In genomic region chr5:24039423-24039822, GRCm38 (mm10) we compare ENCODE assay signal across 12 mouse cellular contexts. TPM values are rescaled to one million over a fixed set of nuclear protein-coding genes. Genes with fewer than 3 reads are reported as not detected.
A peak's percentile ranks its signal among the peaks of the same experiment; 100 is the strongest.
DNase-seq lines count a peak whose midpoint lies in the region; TF ChIP-seq lines count a peak whose summit lies in the region.
"Had no signal": no experiment of that assay in that cellular context is flagged by ENCODE, and none has a peak within 500 bp of the region (broad histone marks: within the 10 kb centered on the region; RNA-seq: fewer than 3 reads in every experiment).

No protein-coding gene starts in this region.

- 0 out of 2 replicates have a peak overlapping the region, but pooled peaks have one; percentile 5 for H3K27ac ChIP-seq in kidney, adult 2 months (ENCODE audit: insufficient read depth, low read depth, low read length)
- H3K27ac ChIP-seq in CH12.LX (ENCODE audit: insufficient read depth, low read depth), result no peak overlapping the region
- no peak overlapping the region for H3K27ac ChIP-seq in forebrain, embryonic 10.5 days
- no peak overlapping the region for H3K27ac ChIP-seq in limb, embryonic 10.5 days
- H3K27ac ChIP-seq: forebrain, embryonic 15.5 days; limb, embryonic 12.5 days; neural tube, embryonic 12.5 days had no signal

- no peak overlapping the region for H3K9ac ChIP-seq in CH12.LX (ENCODE audit: insufficient read depth, low read depth)
- H3K9ac ChIP-seq: forebrain, embryonic 15.5 days; limb, embryonic 12.5 days; neural tube, embryonic 12.5 days had no signal

- no peaks in the 10 kb centered on the region for H3K27me3 ChIP-seq in kidney, adult 2 months (replicated peaks; ENCODE audit: control insufficient read depth, insufficient read depth, low read length)
- no peaks in the 10 kb centered on the region for H3K27me3 ChIP-seq in CH12.LX (replicated peaks)
- no peaks in the 10 kb centered on the region for H3K27me3 ChIP-seq in forebrain, embryonic 10.5 days (ENCODE audit: poor library complexity, severe bottlenecking)
- no peaks in the 10 kb centered on the region for H3K27me3 ChIP-seq in limb, embryonic 10.5 days (ENCODE audit: low read depth, poor library complexity, severe bottlenecking)
- H3K27me3 ChIP-seq: forebrain, embryonic 15.5 days; limb, embryonic 12.5 days; neural tube, embryonic 12.5 days had no signal

- in situ Hi-C loops in CH12.LX (cut with MboI; ENCODE audit: low pct_ligation_motif_present, low pct_unique_long_range_greater_than_20kb, low sequenced_read_pairs), result no loop called here

- no peaks in the 10 kb centered on the region for H3K36me3 ChIP-seq in kidney, adult 2 months (ENCODE audit: control insufficient read depth, insufficient read depth, low read length)
- H3K36me3 ChIP-seq in CH12.LX (replicated peaks in 1 of 2; ENCODE audit: control insufficient read depth in 1 of 2, insufficient read depth in 1 of 2, low read length in 1 of 2), result no peaks in the 10 kb centered on the region
- H3K36me3 ChIP-seq in forebrain, embryonic 10.5 days (replicated peaks), result no peaks in the 10 kb centered on the region
- H3K36me3 ChIP-seq in limb, embryonic 10.5 days, result no peaks in the 10 kb centered on the region
- H3K36me3 ChIP-seq: forebrain, embryonic 15.5 days; limb, embryonic 12.5 days; neural tube, embryonic 12.5 days had no signal

- peak; percentile 65 for DNase-seq in kidney, adult 2 months
- no peak for DNase-seq in kidney, postnatal 14 days
- no peak for DNase-seq in CH12.LX (ENCODE audit: extremely low read depth)
- peak; percentile 66 for DNase-seq in induced T-regulatory cell, adult 2 months (ENCODE audit: low read depth)
- DNase-seq in natural killer cell, adult 2 months (ENCODE audit: low spot score in 2 of 2), result peak; percentile 75 to 76
- DNase-seq in layer of hippocampus, adult 11-12 months (ENCODE audit: low spot score), result no peak
- DNase-seq in forebrain, embryonic 10.5 days (ENCODE audit: extremely low spot score, low spot score), result no peak
- DNase-seq in limb, embryonic 10.5 days (ENCODE audit: low spot score), result no peak
- DNase-seq: cerebellum, adult 18-20 months had no signal

- TF ChIP-seq EP300 in CH12.LX (IDR thresholded peaks at IDR 0.05; ENCODE audit: low read length), result peak; percentile 43

- no peak for TF ChIP-seq RAD21 in CH12.LX (IDR thresholded peaks at IDR 0.05; ENCODE audit: low read depth, low read length)

- H3K4me1 ChIP-seq in kidney, adult 2 months (ENCODE audit: control insufficient read depth, insufficient read depth, low read length), result no peaks in the 10 kb centered on the region
- H3K4me1 ChIP-seq in CH12.LX (ENCODE audit: control insufficient read depth in 1 of 2, insufficient read depth in 2 of 2), result peaks cover 22 to 73% of the 10 kb centered on the region in 2 experiments
- no peaks in the 10 kb centered on the region for H3K4me1 ChIP-seq in forebrain, embryonic 10.5 days
- H3K4me1 ChIP-seq in limb, embryonic 10.5 days, result peaks cover 6% of the 10 kb centered on the region; the same call in 1 of the 2 replicates
- H3K4me1 ChIP-seq: forebrain, embryonic 15.5 days; neural tube, embryonic 12.5 days had no signal

- TF ChIP-seq CTCF in kidney, adult 2 months (conservative IDR thresholded peaks at IDR 0.05; ENCODE audit: insufficient read depth, insufficient read length, low read depth, low read length), result no peak
- TF ChIP-seq CTCF in CH12.LX (conservative IDR thresholded peaks at IDR 0.05 in 1 of 2, IDR thresholded peaks at IDR 0.05 in 1 of 2; ENCODE audit: low read depth in 2 of 2, low read length in 2 of 2), result no peak

- dilution Hi-C loops in CH12.LX (cut with MboI; ENCODE audit: extremely low pct_ligation_motif_present, extremely low pct_unique_long_range_greater_than_20kb, low sequenced_read_pairs), result no loop called here

- H3K4me3 ChIP-seq in kidney, adult 2 months (ENCODE audit: insufficient read depth, low read depth, low read length), result no peak overlapping the region
- no peak overlapping the region for H3K4me3 ChIP-seq in CH12.LX (replicated peaks in 1 of 3; ENCODE audit: low read depth in 2 of 3, low read length in 2 of 3, poor library complexity in 1 of 3)
- no peak overlapping the region for H3K4me3 ChIP-seq in forebrain, embryonic 10.5 days
- no peak overlapping the region for H3K4me3 ChIP-seq in limb, embryonic 10.5 days
- H3K4me3 ChIP-seq: forebrain, embryonic 15.5 days; limb, embryonic 12.5 days; neural tube, embryonic 12.5 days had no signal

- H3K79me2 ChIP-seq in CH12.LX (replicated peaks; ENCODE audit: control insufficient read depth, extremely low read depth, insufficient read depth, poor library complexity, severe bottlenecking), result no peaks in the 10 kb centered on the region

- peak overlapping the region; percentile 1; the same call in 1 of the 2 replicates for H3K4me2 ChIP-seq in CH12.LX (ENCODE audit: insufficient read depth, low read depth, poor library complexity, severe bottlenecking)
- H3K4me2 ChIP-seq: forebrain, embryonic 15.5 days; neural tube, embryonic 12.5 days had no signal

- 62% methylated on average over 5 of the region's 5 CpGs for WGBS in kidney, adult 2 months
- WGBS in forebrain, embryonic 10.5 days, result 86% methylated on average over 5 of the region's 5 CpGs
- 90% methylated on average over 5 of the region's 5 CpGs for whole genome bisulfite sequencing in limb, embryonic 10.5 days

- H3K9me3 ChIP-seq in CH12.LX (replicated peaks; ENCODE audit: low read length), result no peaks in the 10 kb centered on the region
- H3K9me3 ChIP-seq in forebrain, embryonic 10.5 days, result no peaks in the 10 kb centered on the region
- H3K9me3 ChIP-seq in limb, embryonic 10.5 days (replicated peaks), result no peaks in the 10 kb centered on the region
- H3K9me3 ChIP-seq: forebrain, embryonic 15.5 days; limb, embryonic 12.5 days; neural tube, embryonic 12.5 days had no signal

- no peak for TF ChIP-seq POLR2A in kidney, adult 2 months (IDR thresholded peaks at IDR 0.05; ENCODE audit: low read depth, low read length)
- TF ChIP-seq POLR2A in CH12.LX (IDR thresholded peaks at IDR 0.05; ENCODE audit: low read depth, low read length), result peak; percentile 37; the same call in 1 of the 2 replicates

TF ChIP-seq in CH12.LX, 34 proteins besides CTCF, POLR2A, EP300 and RAD21 (continues in another document):
- TF ChIP-seq JUND (conservative IDR thresholded peaks at IDR 0.05; ENCODE audit: low read depth, low read length) (no peak), HCFC1 (IDR thresholded peaks at IDR 0.05; ENCODE audit: low read depth, low read length) (peak; percentile 54; the same call in 1 of the 2 replicates), KAT2A (IDR thresholded peaks at IDR 0.05; ENCODE audit: insufficient replicate concordance, low read length) (0 out of 2 replicates have a peak, but pooled peaks have one; percentile 30), BHLHE40 (IDR thresholded peaks at IDR 0.05; ENCODE audit: low read depth, low read length) (peak; percentile 93), IRF4 (IDR thresholded peaks at IDR 0.05; ENCODE audit: low read depth, low read length) (peak; percentile 64), JUN (IDR thresholded peaks at IDR 0.05; ENCODE audit: insufficient read depth, low read depth, low read length) (no peak), MAX (IDR thresholded peaks at IDR 0.05; ENCODE audit: low read length) (peak; percentile 88), ZNF384 (IDR thresholded peaks at IDR 0.05; ENCODE audit: low read depth, low read length) (no peak), RCOR1 (conservative IDR thresholded peaks at IDR 0.05; ENCODE audit: low read depth, low read length) (no peak), USF2 (conservative IDR thresholded peaks at IDR 0.05; ENCODE audit: low read depth, low read length) (peak; percentile 89), SIN3A (IDR thresholded peaks at IDR 0.05; ENCODE audit: low read length) (no peak), MEF2A (IDR thresholded peaks at IDR 0.05; ENCODE audit: borderline replicate concordance, low read depth, low read length) (peak; percentile 58; the same call in 1 of the 2 replicates), NELFE (IDR thresholded peaks at IDR 0.05; ENCODE audit: low read depth, low read length) (no peak), E2F4 (IDR thresholded peaks at IDR 0.05; ENCODE audit: insufficient replicate concordance, low read depth, low read length) (no peak), SMC3 (IDR thresholded peaks at IDR 0.05; ENCODE audit: low read depth, low read length) (no peak), ZC3H11A (IDR thresholded peaks at IDR 0.05; ENCODE audit: low read depth, low read length) (no peak), CHD2 (IDR thresholded peaks at IDR 0.05; ENCODE audit: low read length) (peak; percentile 25; the same call in 1 of the 2 replicates), CHD1 (IDR thresholded peaks at IDR 0.05; ENCODE audit: low read depth, low read length) (no peak), ZKSCAN1 (IDR thresholded peaks at IDR 0.05; ENCODE audit: borderline replicate concordance, low read depth, low read length) (no peak), USF1 (IDR thresholded peaks at IDR 0.05; ENCODE audit: low read depth, low read length) (peak; percentile 91), MAFK (IDR thresholded peaks at IDR 0.05; ENCODE audit: insufficient replicate concordance, low read length) (peak; percentile 55; the same call in 1 of the 2 replicates), ETS1 (conservative IDR thresholded peaks at IDR 0.05; ENCODE audit: low read depth, low read length) (peak; percentile 61), TBP (conservative IDR thresholded peaks at IDR 0.05; ENCODE audit: low read depth, low read length) (peak; percentile 59; the same call in 1 of the 2 replicates), ZMIZ1 (IDR thresholded peaks at IDR 0.05; ENCODE audit: low read depth, low read length) (no peak), MXI1 (IDR thresholded peaks at IDR 0.05; ENCODE audit: low read depth, low read length) (no peak), NRF1 (IDR thresholded peaks at IDR 0.05; ENCODE audit: low read depth, low read length) (0 out of 2 replicates have a peak, but pooled peaks have one; percentile 25), TCF12 (IDR thresholded peaks at IDR 0.05; ENCODE audit: low read depth, low read length) (peak; percentile 48; the same call in 1 of the 2 replicates), MAZ (IDR thresholded peaks at IDR 0.05; ENCODE audit: low read depth, low read length) (no peak), PAX5 (IDR thresholded peaks at IDR 0.05; ENCODE audit: low read length) (no peak), ELF1 (IDR thresholded peaks at IDR 0.05; ENCODE audit: low read depth, low read length) (peak; percentile 77), UBTF (IDR thresholded peaks at IDR 0.05; ENCODE audit: low read depth, low read length) (no peak)

RNA-seq across cellular contexts. Expression of gene Fam126a, which starts 8.9 kb away (rescaled TPM):
- polyA plus RNA-seq in kidney, adult 2 months (2012; rRNA removed), result 3.2 and 4.4 TPM in 2 replicates
- total RNA-seq in CH12.LX (2012; rRNA removed) (18.2 and 22.6 TPM in 2 replicates), CH12.LX (2014; rRNA removed) (16.5 and 19.6 TPM in 2 replicates)
- polyA plus RNA-seq in CH12.LX (2012; ENCODE audit: insufficient read length, low read depth), result 31.6 and 32.6 TPM in 2 replicates
- 28.1 and 29.0 TPM in 2 replicates for polyA plus RNA-seq in forebrain, embryonic 10.5 days (2016; fragmentation: Nextera tagmentation; extraction: Ambion mirVana)
- polyA plus RNA-seq in limb, embryonic 10.5 days (2016; fragmentation: Nextera tagmentation; extraction: Ambion mirVana), result 15.8 and 23.3 TPM in 2 replicates

Comparison
In these comparisons a context has a peak if more than half of its experiments do, and no peak if none do; other contexts are left out.
1. DNase-seq: peak in kidney, adult 2 months (single experiment), induced T-regulatory cell, adult 2 months (single experiment) and natural killer cell, adult 2 months (2 of 2); none in kidney, postnatal 14 days (single experiment), CH12.LX (single experiment), layer of hippocampus, adult 11-12 months (single experiment), forebrain, embryonic 10.5 days (single experiment) and limb, embryonic 10.5 days (single experiment).